Mouse (Mus musculus) heart, embryonic 10.5 days (tissue): ENCODE results near the gene Eral1. TPM values are rescaled to one million over a fixed set of nuclear protein-coding genes. Genes with fewer than 3 reads are reported as not detected.
"Not testable (repeated sequence)": the region's sequence is repeated elsewhere in the genome, so short reads cannot be mapped to it uniquely, and the experiment has no call there.

Source experiments
- DNase-seq: peaks from one replicate; pipeline ENCODE4 v3.0.0-alpha.2; 2017; ENCODE audit warnings: low spot score
- H3K27ac ChIP-seq: fragments of 300-500 bp; sonication (generic); 2 replicates; pipeline ENCODE4 v1.5.1; 2016; ENCODE audit warnings: mild to moderate bottlenecking
- H3K27me3 ChIP-seq: fragments of 300-500 bp; sonication (generic); 2 replicates; pipeline ENCODE4 v1.6.1; 2016; ENCODE audit warnings: mild to moderate bottlenecking; ENCODE audit not compliant: poor library complexity, insufficient read depth, severe bottlenecking
- H3K36me3 ChIP-seq: fragments of 300-500 bp; sonication (generic); 2 replicates; pipeline ENCODE4 v1.6.1; 2016; ENCODE audit warnings: mild to moderate bottlenecking, moderate library complexity
- H3K4me1 ChIP-seq: fragments of 300-500 bp; sonication (generic); 2 replicates; pipeline ENCODE4 v1.6.1; 2016; ENCODE audit warnings: mild to moderate bottlenecking
- H3K4me3 ChIP-seq: fragments of 300-500 bp; sonication (generic); 2 replicates; pipeline ENCODE4 v1.5.1; 2016; ENCODE audit warnings: mild to moderate bottlenecking, moderate library complexity
- H3K9me3 ChIP-seq: fragments of 300-500 bp; sonication (generic); 2 replicates; pipeline ENCODE4 v1.6.1; 2016; ENCODE audit warnings: mild to moderate bottlenecking, moderate library complexity
- WGBS: fragments of 180-500 bp; shearing (Covaris S2); methylation state at CpG from one replicate; pipeline ENCODE4 v1.1.7; 2016; 5-methylcytosine and 5-hydroxymethylcytosine counted together
- polyA plus RNA-seq: library from polyadenylated mRNA; unstranded; fragments of >200 nt; fragmentation: Nextera tagmentation; extraction: Ambion mirVana; gene quantifications from 2 replicates; pipeline ENCODE4 v1.2.1, GENCODE M21; 2016

The Eral1 gene
- polyA plus RNA-seq, 1 experiment from 2014 or later, result 35.6 TPM

GRCm38 (mm10) chr11:78053078-78053477, 27.1 kb downstream of the Eral1 start:
- Histone ChIP-seq H3K4me1 (no peaks in the 10 kb centered on the region), H3K4me3 (no peak overlapping the region), H3K27ac (no peak overlapping the region; the same call in 1 of the 2 replicates), H3K9me3 (no peaks in the 10 kb centered on the region), H3K36me3 (peaks cover 72% of the 10 kb centered on the region), H3K27me3 (no peaks in the 10 kb centered on the region)
- WGBS, result 76% methylated on average over 8 of the region's 8 CpGs
- no peak for DNase-seq

DNA sequence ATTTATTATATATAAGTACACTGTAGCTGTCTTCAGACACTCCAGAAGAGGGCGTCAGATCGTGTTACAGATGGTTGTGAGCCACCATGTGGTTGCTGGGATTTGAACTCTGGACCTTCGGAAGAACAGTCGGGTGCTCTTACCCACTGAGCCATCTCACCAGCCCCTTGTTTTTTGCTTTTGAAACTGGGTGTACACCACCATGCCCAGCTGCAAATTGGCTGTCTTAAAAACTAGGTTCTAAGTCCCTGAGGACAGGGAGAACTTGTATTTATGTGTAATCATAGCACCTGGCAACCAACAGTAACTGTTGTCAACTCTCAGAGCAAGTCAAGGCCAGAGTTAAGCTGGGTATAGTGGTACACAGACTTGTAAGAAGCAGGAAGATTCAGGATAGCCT, 31.5 kb downstream of the Eral1 start:
- 91% methylated on average over 4 of the region's 4 CpGs for WGBS
- DNase-seq, H3K4me3 ChIP-seq, H3K9me3 ChIP-seq, H3K27me3 ChIP-seq, H3K27ac ChIP-seq: not testable (repeated sequence)
- Histone ChIP-seq H3K36me3 (peaks cover 38% of the 10 kb centered on the region), H3K4me1 (peaks cover 10% of the 10 kb centered on the region)

DNA sequence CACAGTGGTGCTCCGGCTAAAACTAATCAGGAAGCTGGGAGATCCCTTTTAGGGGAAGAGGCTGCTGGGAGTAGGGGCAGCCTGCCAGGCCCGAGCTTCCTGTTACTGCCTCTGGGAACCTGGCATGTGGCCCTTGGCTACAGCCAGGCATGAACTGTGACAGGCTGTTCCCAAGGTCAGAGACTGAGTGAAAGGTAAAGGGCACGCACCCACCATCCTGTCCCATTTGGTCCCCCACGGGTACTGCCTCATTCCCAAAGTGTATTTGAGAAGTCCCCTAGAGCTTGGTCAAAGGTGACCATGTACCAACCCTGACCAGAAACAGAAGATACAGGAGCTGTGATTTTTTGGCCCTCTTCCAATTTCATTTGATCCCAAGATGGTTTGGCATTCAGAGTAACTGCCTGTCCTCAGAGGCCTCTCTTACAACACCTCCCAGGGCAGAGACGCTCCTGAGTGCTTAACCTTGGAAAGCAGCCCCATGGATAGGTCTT, 35.4 kb downstream of the Eral1 start:
- DNase-seq, result no peak
- WGBS, result 73% methylated on average over 5 of the region's 5 CpGs

GRCm38 (mm10) chr11:78042290-78042870, 37.8 kb downstream of the Eral1 start:
- Histone ChIP-seq H3K4me1 (peaks cover 23% of the 10 kb centered on the region), H3K36me3 (peaks cover 37% of the 10 kb centered on the region)
- not testable (repeated sequence) for H3K27me3 ChIP-seq, H3K4me3 ChIP-seq, DNase-seq, H3K27ac ChIP-seq, H3K9me3 ChIP-seq
- WGBS, result 88% methylated on average over 4 of the region's 4 CpGs

More for the DNA sequence above, 35.4 kb downstream of the Eral1 start:
- no peaks in the 10 kb centered on the region for H3K27me3 ChIP-seq
- H3K4me1 ChIP-seq, result peaks cover 10% of the 10 kb centered on the region
- peaks cover 42% of the 10 kb centered on the region for H3K36me3 ChIP-seq
- H3K9me3 ChIP-seq, result no peaks in the 10 kb centered on the region
- H3K27ac ChIP-seq, result peak overlapping the region; percentile 26; the same call in 1 of the 2 replicates
- H3K4me3 ChIP-seq, result no peak overlapping the region

GRCm38 (mm10) chr11:78040878-78041277, 39.3 kb downstream of the Eral1 start:
- Histone ChIP-seq H3K4me1 (peaks cover 30% of the 10 kb centered on the region), H3K36me3 (peaks cover 34% of the 10 kb centered on the region), H3K27me3 (no peaks in the 10 kb centered on the region), H3K4me3 (no peak overlapping the region), H3K9me3 (no peaks in the 10 kb centered on the region), H3K27ac (no peak overlapping the region)
- WGBS, result 77% methylated on average over 2 of the region's 2 CpGs
- no peak for DNase-seq

- Histone ChIP-seq H3K27me3 (no peaks in the 10 kb centered on the region), H3K27ac (peak within 1 kb of the TSS; percentile 95), H3K4me3 (peak within 1 kb of the TSS; percentile 95), H3K36me3 (peaks cover 47% of the 10 kb centered on the region), H3K4me1 (peaks cover 24% of the 10 kb centered on the region), H3K9me3 (no peaks in the 10 kb centered on the region)
- 3% methylated on average over 55 of the region's 55 CpGs for WGBS
- DNase-seq, result peak; percentile 88
These were observed 42.1 kb downstream of the Eral1 start, which contains the start of gene Flot2 for GRCm38 (mm10) chr11:78037831-78038752. Flot2 (plus strand) TSS chr11:78037931.

- Histone ChIP-seq H3K27ac (no peak overlapping the region), H3K9me3 (no peaks in the 10 kb centered on the region), H3K4me1 (peaks cover 37% of the 10 kb centered on the region), H3K27me3 (no peaks in the 10 kb centered on the region), H3K36me3 (peaks cover 37% of the 10 kb centered on the region), H3K4me3 (no peak overlapping the region)
- 81% methylated on average over 10 of the region's 10 CpGs for WGBS
- DNase-seq, result no peak
These were observed 43.4 kb downstream of the Eral1 start for GRCm38 (mm10) chr11:78036791-78037190.

DNA sequence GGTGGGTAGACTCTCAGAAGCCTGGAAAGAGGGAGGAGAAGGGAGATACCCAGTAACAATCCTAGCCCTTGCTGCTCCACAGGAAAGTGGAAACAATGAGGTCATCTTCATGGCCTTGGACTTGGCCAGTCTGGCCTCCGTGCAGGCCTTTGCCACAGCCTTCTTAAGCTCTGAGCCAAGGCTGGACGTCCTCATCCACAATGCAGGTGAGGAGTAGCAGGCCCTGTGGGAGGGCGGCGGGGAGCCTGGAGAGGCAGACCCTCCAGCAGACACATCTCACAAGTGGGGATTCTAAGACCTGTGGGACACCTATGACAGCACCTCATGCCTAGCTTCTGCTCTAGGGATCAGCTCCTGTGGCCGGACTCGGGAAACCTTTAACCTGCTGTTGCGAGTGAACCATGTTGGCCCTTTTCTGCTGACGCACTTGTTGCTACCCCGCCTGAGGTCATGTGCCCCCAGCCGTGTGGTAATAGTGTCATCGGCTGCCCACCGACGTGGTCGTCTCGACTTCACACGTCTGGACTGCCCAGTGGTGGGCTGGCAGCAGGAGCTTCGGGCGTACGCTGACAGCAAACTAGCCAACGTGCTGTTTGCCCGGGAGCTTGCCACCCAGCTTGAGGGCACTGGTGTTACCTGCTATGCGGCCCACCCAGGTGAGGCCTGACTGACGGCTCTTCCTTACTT, 46.1 kb downstream of the Eral1 start:
- peak; percentile 78 for DNase-seq
- WGBS, result 92% methylated on average over 23 of the region's 23 CpGs

DNA sequence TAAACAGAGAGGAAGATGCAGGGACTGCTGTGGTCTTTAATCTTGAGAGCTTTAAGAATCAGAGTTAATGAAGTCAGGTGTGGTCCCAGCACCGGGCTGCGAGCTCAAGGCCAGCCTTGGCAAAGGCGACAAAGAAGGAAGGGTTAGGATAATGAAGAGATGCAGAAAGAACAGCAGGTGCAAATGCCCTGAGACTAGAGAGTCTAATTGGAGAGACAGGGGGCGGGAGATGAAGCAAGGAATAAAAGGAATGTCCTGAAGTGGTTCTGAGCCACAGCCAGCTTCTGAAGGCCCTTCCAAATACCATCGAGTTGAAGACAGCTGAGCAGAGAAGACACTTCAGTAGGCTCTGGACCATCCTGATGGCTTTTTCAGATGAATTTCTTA, 47.4 kb downstream of the Eral1 start:
- Histone ChIP-seq H3K9me3 (no peaks in the 10 kb centered on the region), H3K36me3 (peaks cover 40% of the 10 kb centered on the region), H3K4me1 (peaks cover 43% of the 10 kb centered on the region), H3K4me3 (peak overlapping the region; percentile 82), H3K27me3 (no peaks in the 10 kb centered on the region), H3K27ac (peak overlapping the region; percentile 93)
- DNase-seq, result no peak
- WGBS, result 22% methylated on average over 5 of the region's 5 CpGs

More for the DNA sequence above, 46.1 kb downstream of the Eral1 start:
- H3K4me1 ChIP-seq, result peaks cover 52% of the 10 kb centered on the region
- no peak overlapping the region for H3K4me3 ChIP-seq
- peaks cover 27% of the 10 kb centered on the region for H3K36me3 ChIP-seq
- no peaks in the 10 kb centered on the region for H3K27me3 ChIP-seq
- H3K9me3 ChIP-seq, result no peaks in the 10 kb centered on the region
- no peak overlapping the region for H3K27ac ChIP-seq

GRCm38 (mm10) chr11:78031947-78032808, 48.0 kb downstream of the Eral1 start, which contains the start of gene Dhrs13:
Dhrs13 (plus strand) TSS chr11:78032280.
- Histone ChIP-seq H3K36me3 (peaks cover 46% of the 10 kb centered on the region), H3K9me3 (no peaks in the 10 kb centered on the region), H3K4me1 (peaks cover 37% of the 10 kb centered on the region), H3K4me3 (peak within 1 kb of the TSS; percentile 82), H3K27me3 (no peaks in the 10 kb centered on the region), H3K27ac (peak within 1 kb of the TSS; percentile 93)
- WGBS, result under 1% methylated on average over 96 of the region's 96 CpGs
- DNase-seq, result peak; percentile 98

DNA sequence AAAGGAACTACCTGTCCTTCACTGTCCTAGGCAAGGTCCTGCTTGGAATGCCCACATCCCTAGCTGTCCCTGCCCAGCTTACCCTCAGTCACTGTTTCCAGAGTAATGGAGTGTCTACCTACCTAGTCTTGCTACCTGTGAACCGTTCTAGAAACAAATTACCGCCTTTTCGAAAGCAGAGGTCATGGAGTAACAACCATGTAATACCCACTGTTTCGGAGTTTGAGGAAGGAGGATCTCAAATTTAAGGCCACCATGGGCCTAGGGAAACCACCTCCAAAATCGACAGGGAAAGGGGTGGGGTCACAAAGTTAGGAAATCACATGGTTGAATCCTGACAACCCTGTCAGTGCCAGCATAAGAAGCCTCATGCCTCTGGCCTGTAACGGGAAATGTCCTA, 48.8 kb downstream of the Eral1 start:
- no peak for DNase-seq
- H3K4me3 ChIP-seq, result peak overlapping the region; percentile 82
- H3K4me1 ChIP-seq, result peaks cover 32% of the 10 kb centered on the region
- H3K36me3 ChIP-seq, result peaks cover 50% of the 10 kb centered on the region
- H3K9me3 ChIP-seq, result no peaks in the 10 kb centered on the region
- H3K27ac ChIP-seq, result peak overlapping the region; percentile 93
- 37% methylated on average over 6 of the region's 6 CpGs for WGBS
- H3K27me3 ChIP-seq, result no peaks in the 10 kb centered on the region

DNA sequence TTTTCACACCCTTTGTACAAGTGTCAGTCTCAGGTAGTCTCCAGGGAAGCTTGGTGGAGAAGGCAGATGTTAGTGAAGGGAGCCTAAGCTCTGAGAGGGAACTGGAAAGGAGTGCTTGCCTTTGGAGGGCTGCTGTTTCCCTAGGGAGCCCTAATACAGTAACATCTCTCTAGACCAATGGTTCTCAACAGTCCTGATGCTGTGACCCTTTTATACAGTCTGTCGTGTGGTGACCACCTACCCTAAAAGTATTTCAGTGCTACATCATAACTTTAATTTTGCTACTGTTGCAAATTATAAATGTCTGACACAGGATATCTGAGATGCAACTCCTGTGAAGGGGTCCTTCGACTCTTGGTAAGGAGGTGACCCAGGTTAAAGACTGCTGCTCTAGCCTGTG, 49.6 kb downstream of the Eral1 start:
- DNase-seq, result no peak
- no peak overlapping the region for H3K27ac ChIP-seq
- H3K9me3 ChIP-seq, result no peaks in the 10 kb centered on the region
- H3K4me1 ChIP-seq, result peaks cover 32% of the 10 kb centered on the region
- no peaks in the 10 kb centered on the region for H3K27me3 ChIP-seq
- H3K36me3 ChIP-seq, result peaks cover 58% of the 10 kb centered on the region
- no peak overlapping the region for H3K4me3 ChIP-seq
- 68% methylated on average over 2 of the region's 2 CpGs for WGBS
